Mouse (Mus musculus) stomach, postnatal 0 days (tissue): ENCODE results near the gene Hexb. TPM values are rescaled to one million over a fixed set of nuclear protein-coding genes. Genes with fewer than 3 reads are reported as not detected.

Experiments
- ATAC-seq: fragments of 200-750 bp; cut with Nextera tagmentation; 2 replicates; pipeline ENCODE4 v1.8.0; 2017; ENCODE audit not compliant: low FRiP score, low TSS enrichment
- DNase-seq: peaks from one replicate; pipeline ENCODE4 v3.0.0-alpha.2; 2016; ENCODE audit warnings: low spot score
- H3K27ac ChIP-seq: fragments of 300-500 bp; sonication (generic); replicated peaks from 2 replicates; pipeline ENCODE4 v1.5.1; 2014; ENCODE audit warnings: mild to moderate bottlenecking, control low read depth
- H3K27me3 ChIP-seq: fragments of 300-500 bp; sonication (generic); 2 replicates; pipeline ENCODE4 v1.6.1; 2014; ENCODE audit warnings: low read length; ENCODE audit not compliant: control insufficient read depth, insufficient read depth
- H3K36me3 ChIP-seq: fragments of 300-500 bp; sonication (generic); 2 replicates; pipeline ENCODE4 v1.6.1; 2014; ENCODE audit warnings: low read length, mixed read lengths; ENCODE audit not compliant: control insufficient read depth, insufficient read depth
- H3K4me1 ChIP-seq: fragments of 300-500 bp; sonication (generic); replicated peaks from 2 replicates; pipeline ENCODE4 v1.6.1; 2014; ENCODE audit warnings: antibody characterized with exemption; ENCODE audit not compliant: control insufficient read depth, insufficient read depth
- H3K4me2 ChIP-seq: fragments of 300-500 bp; sonication (generic); replicated peaks from 2 replicates; pipeline ENCODE4 v1.6.1; 2014; ENCODE audit warnings: low read depth, mild to moderate bottlenecking, control low read depth, moderate library complexity
- H3K4me3 ChIP-seq: fragments of 300-500 bp; sonication (generic); 2 replicates; pipeline ENCODE4 v1.5.1; 2014; ENCODE audit warnings: low read depth, low read length, control low read depth
- H3K9ac ChIP-seq: fragments of 300-500 bp; sonication (generic); 2 replicates; pipeline ENCODE4 v1.6.1; 2014; ENCODE audit warnings: mild to moderate bottlenecking, low read length, control low read depth, mixed read lengths
- H3K9me3 ChIP-seq: fragments of 300-500 bp; sonication (generic); 2 replicates; pipeline ENCODE4 v1.6.1; 2016; ENCODE audit warnings: low read length; ENCODE audit not compliant: control insufficient read depth
- CTCF ChIP-seq: IDR thresholded peaks from 2 replicates; pipeline ENCODE4 v1.5.1; 2016; ENCODE audit warnings: antibody characterized with exemption, low read depth, mild to moderate bottlenecking, moderate library complexity
- EP300 ChIP-seq: optimal IDR thresholded peaks from 2 replicates; pipeline ENCODE3; 2016; ENCODE audit warnings: antibody characterized with exemption
- WGBS: fragments of 180-500 bp; shearing (Covaris S2); extraction: QIAGEN DNeasy Blood & Tissue Kit; methylation state at CpG from one replicate; pipeline ENCODE4 v1.1.7; 2014; 5-methylcytosine and 5-hydroxymethylcytosine counted together
- polyA plus RNA-seq: library from polyadenylated mRNA; unstranded; fragments of >200 nt; fragmentation: Nextera tagmentation; extraction: Ambion mirVana; gene quantifications from 2 replicates; pipeline ENCODE4 v1.2.1, GENCODE M21; 2015

Hexb gene
- polyA plus RNA-seq, 1 experiment from 2014 or later, result 27.0 TPM

DNA sequence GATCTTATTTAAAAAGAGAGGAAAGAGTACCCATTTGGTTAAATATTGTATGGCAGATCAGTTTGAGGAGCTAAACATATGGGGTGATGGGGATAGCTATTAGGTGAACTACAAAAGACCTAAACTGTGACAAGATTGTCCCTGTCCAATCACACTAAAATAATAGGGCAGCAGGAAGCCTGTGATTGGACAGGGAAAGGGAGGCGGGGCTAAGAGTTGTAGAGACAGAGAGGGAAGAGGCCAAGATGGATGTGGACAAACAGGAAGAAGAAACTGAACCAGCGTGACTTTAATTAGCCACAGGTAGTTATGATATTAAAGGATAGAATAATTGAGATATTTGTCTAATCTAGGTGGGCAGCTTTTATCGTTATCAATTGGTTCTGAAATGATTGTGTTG, 21.9 kb upstream of the Hexb start:
- H3K4me1 ChIP-seq, result no peaks in the 10 kb centered on the region
- DNase-seq, result no peak
- H3K36me3 ChIP-seq, result no peaks in the 10 kb centered on the region
- H3K9me3 ChIP-seq, result no peaks in the 10 kb centered on the region
- ATAC-seq, result no peak
- TF ChIP-seq EP300 (no peak), CTCF (no peak)
- 86% methylated on average over 3 of the region's 3 CpGs for WGBS
- H3K27me3 ChIP-seq, result no peaks in the 10 kb centered on the region
- H3K27ac ChIP-seq, result no peak overlapping the region
- no peak overlapping the region for H3K9ac ChIP-seq
- no peak overlapping the region for H3K4me3 ChIP-seq
- H3K4me2 ChIP-seq, result no peak overlapping the region

DNA sequence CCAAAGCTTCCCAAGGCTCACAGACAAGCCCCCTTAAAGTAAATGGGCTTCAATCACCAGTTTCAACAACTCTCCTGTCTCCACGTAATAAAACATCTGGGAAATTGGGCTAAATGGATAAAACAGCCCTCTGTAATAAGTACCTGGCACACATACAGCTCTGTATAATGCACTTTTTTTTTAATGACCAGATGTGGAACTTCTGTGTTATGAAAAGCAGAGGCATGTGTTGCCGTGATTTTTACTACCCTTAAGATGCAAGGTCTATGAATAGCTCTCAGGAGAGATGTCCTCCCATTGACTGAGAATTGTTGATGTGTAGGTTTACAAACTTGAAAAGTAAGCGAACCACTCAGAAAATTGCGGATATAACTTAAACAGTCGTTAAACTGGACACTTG, 18.0 kb upstream of the Hexb start:
- Histone ChIP-seq H3K9me3 (no peaks in the 10 kb centered on the region), H3K4me2 (no peak overlapping the region), H3K4me3 (no peak overlapping the region), H3K9ac (no peak overlapping the region), H3K4me1 (no peaks in the 10 kb centered on the region), H3K27me3 (no peaks in the 10 kb centered on the region), H3K36me3 (no peaks in the 10 kb centered on the region), H3K27ac (no peak overlapping the region)
- 62% methylated on average over 5 of the region's 5 CpGs for WGBS
- ATAC-seq, result no peak
- DNase-seq, result no peak
- TF ChIP-seq EP300, result no peak
- TF ChIP-seq CTCF, result no peak

DNA sequence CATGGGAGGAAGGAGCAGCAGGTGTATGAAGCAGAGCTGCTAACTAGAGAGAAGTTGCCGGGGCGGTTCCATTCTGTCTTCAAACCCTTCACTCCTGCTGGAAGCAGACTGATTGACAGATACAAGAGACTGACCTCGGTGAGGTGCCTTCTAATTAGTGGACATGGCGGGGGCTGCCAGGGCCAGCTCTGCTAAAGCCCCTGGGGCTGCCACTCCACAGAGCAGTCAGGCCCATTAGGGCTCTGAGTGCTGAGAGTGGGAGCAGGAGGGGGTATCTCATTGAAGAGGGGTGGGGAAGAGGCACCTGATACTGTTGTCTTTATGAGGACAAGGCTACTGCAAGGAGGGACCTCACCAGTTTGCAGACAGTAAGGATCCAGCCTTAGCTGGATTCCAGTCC, 17.4 kb upstream of the Hexb start:
- no peak for ATAC-seq
- Histone ChIP-seq H3K27ac (no peak overlapping the region), H3K9me3 (no peaks in the 10 kb centered on the region), H3K36me3 (no peaks in the 10 kb centered on the region), H3K4me3 (no peak overlapping the region), H3K4me1 (no peaks in the 10 kb centered on the region), H3K9ac (no peak overlapping the region), H3K27me3 (no peaks in the 10 kb centered on the region), H3K4me2 (no peak overlapping the region)
- 62% methylated on average over 4 of the region's 4 CpGs for WGBS
- DNase-seq, result no peak
- TF ChIP-seq CTCF, result no peak
- no peak for TF ChIP-seq EP300

DNA sequence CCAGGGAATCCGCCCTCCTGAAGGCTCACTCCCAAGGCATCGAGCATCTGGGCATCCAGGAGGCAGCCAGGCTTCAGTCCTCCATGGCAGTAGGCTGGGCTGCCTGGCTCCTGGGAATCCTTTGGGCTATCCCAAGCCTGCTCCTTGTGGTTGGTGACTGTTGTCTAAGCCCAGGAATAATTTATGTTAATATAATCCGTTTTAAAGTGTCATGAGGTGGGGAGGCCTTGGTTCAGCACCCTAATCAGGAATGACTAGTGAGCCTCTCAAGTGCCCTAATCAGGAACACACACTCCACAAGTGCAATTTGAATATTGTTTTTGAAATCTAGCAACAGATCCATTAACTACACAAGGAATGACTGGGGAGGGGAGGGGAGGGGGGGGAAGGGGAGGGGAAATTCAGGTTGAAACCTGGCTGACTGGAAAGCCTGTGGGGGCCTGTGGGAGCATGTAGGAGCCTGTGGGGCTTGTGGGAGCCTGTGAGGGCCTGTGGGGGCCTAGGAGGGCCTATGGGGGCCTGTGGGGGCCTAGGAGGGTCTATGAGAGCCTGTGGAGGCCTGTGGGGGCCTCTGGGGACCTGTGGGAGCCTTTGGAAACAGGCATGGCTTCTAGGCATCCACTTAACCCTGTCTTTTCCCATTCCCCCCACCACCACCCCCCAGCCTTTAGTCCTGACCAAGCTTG, 16.6 kb upstream of the Hexb start:
- no peak overlapping the region for H3K4me3 ChIP-seq
- no peak overlapping the region for H3K27ac ChIP-seq
- 70% methylated on average over 3 of the region's 3 CpGs for WGBS
- DNase-seq, result no peak
- H3K36me3 ChIP-seq, result no peaks in the 10 kb centered on the region
- ATAC-seq, result no peak
- TF ChIP-seq CTCF, result no peak
- no peak for TF ChIP-seq EP300
- H3K9me3 ChIP-seq, result no peaks in the 10 kb centered on the region
- no peak overlapping the region for H3K4me2 ChIP-seq
- no peaks in the 10 kb centered on the region for H3K4me1 ChIP-seq
- H3K9ac ChIP-seq, result no peak overlapping the region
- no peaks in the 10 kb centered on the region for H3K27me3 ChIP-seq

DNA sequence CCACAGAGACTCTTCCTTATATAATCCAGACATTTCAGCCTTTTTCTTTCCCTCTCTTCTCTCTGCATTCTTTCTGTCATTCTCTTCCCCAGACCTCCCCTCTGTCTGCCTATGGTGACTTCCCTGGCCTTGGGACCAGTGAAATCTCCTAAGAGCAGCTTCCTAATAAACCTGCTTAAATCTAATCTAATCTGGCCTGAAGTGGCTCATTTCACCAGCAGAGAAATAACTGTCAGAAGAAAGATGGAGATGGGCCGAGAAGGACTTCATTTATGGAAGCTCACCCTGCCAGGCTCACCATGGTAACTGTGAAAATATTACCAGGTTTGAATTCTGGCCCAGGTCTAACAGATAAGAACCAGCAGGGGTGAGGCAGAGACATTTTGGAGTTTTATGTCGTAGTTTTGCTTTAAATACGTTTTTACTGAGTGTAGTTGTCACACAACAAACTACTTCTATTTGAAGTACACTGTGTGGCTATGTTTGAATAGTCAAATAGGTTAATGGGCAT, 10.4 kb upstream of the Hexb start:
- WGBS, result 49% methylated on average over 3 of the region's 3 CpGs
- no peaks in the 10 kb centered on the region for H3K36me3 ChIP-seq
- no peaks in the 10 kb centered on the region for H3K9me3 ChIP-seq
- no peak for ATAC-seq
- DNase-seq, result no peak
- H3K27me3 ChIP-seq, result no peaks in the 10 kb centered on the region
- H3K4me1 ChIP-seq, result no peaks in the 10 kb centered on the region
- no peak overlapping the region for H3K27ac ChIP-seq
- no peak overlapping the region for H3K9ac ChIP-seq
- no peak overlapping the region for H3K4me3 ChIP-seq
- H3K4me2 ChIP-seq, result no peak overlapping the region
- no peak for TF ChIP-seq CTCF
- TF ChIP-seq EP300, result no peak

DNA sequence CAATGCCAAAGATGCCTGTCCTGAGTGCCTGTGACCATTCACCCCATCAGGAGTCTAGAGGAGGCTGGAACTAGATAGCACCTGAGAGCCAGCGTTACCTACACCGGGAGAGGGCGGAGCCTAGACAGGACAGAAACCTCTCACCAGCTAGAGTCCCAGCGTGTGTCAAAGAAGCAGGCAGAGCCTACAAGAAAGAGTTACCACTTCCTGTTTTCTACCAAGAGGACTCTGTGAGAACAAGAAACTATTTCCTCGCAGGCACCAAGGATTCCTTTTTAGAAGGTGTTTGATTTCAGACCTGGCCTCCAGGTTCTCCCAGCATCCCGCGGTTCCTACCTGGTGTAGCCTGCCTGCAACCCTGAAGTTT, 9.9 kb upstream of the Hexb start:
- ATAC-seq (no peak), DNase-seq (no peak)
- no peak overlapping the region for H3K27ac ChIP-seq
- no peaks in the 10 kb centered on the region for H3K36me3 ChIP-seq
- TF ChIP-seq EP300, result no peak
- no peak for TF ChIP-seq CTCF
- H3K4me2 ChIP-seq, result no peak overlapping the region
- no peaks in the 10 kb centered on the region for H3K9me3 ChIP-seq
- 47% methylated on average over 7 of the region's 7 CpGs for WGBS
- no peaks in the 10 kb centered on the region for H3K4me1 ChIP-seq
- H3K27me3 ChIP-seq, result no peaks in the 10 kb centered on the region
- no peak overlapping the region for H3K4me3 ChIP-seq
- H3K9ac ChIP-seq, result no peak overlapping the region
